Comparison of ENCODE assay signal across 8 mouse cellular contexts in the genomic region with DNA sequence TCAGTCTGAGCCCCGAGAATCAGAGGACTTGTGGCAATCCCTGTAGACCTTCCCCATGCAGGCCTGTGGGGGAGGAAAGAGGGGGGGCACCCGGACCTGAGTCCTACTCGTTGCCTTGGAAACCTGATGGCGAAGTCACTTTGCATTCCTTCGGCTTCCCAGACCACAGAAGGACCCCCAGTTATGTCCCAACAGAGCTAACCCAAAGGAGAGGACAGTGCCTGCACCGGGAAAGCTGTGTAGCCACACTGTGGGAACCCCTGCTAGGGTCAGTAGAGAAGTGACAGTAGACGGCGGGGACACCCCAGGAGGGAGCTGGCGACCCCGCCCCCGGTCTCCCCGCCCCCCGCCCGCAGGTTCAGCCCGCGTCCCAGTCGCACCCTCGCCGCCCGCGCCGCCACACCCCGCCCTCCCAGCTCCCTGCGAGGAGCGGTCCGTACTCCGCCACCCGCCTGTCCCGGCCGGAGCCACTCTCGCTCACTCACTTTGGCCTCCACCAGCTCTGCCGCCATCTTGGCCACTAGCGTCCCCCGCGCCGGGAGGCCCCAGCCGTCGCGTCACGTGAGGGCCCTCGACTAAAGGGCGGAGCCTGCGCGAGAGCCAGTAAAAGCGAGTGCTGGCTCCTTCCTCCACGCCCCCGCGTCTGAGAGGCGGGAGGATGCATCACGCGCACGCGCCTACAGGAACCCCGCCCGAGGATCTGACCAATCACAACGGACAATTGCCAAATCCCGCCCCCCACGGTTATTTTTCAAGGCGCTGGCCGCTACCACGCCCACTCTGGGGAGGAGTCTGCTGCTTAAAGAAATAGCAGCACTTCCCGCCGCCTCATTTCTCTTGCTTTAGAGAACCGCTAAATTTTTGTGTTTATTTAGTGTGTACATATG. TPM values are rescaled to one million over a fixed set of nuclear protein-coding genes. Genes with fewer than 3 reads are reported as not detected.
A peak's percentile ranks its signal among the peaks of the same experiment; 100 is the strongest.
DNase-seq lines count a peak whose midpoint lies in the region; ATAC-seq and TF ChIP-seq lines count a peak whose summit lies in the region.

A gene (minus strand): TSS at position 724 of the 887 bp plus-strand sequence.

- DNase-seq in 3134 (ENCODE audit: extremely low read depth, insufficient read length, low spot score), result peak; percentile 98
- DNase-seq in adrenal gland, postnatal 36 days, result peak; percentile 99 to 100
- DNase-seq in heart, adult 18-20 months, result peak; percentile 100
- peak; percentile 100 for DNase-seq in kidney, adult 2 months
- peak; percentile 99 to 100 for DNase-seq in spleen, adult 2 months (ENCODE audit: low read depth in 1 of 2, low spot score in 2 of 2)

- whole genome bisulfite sequencing in embryonic facial prominence, embryonic 13.5 days, result under 1% methylated on average over 62 of the region's 64 CpGs
- WGBS in kidney, adult 2 months, result under 1% methylated on average over 63 of the region's 64 CpGs
- WGBS in limb, embryonic 12.5 days, result under 1% methylated on average over 61 of the region's 64 CpGs
- 0% methylated on average over 46 of the region's 64 CpGs for WGBS in midbrain, embryonic 15.5 days
- WGBS in spleen, adult 2 months, result under 1% methylated on average over 61 of the region's 64 CpGs

- H3K27me3 ChIP-seq in embryonic facial prominence, embryonic 13.5 days, result no peaks in the 10 kb centered on the region
- no peaks in the 10 kb centered on the region for H3K27me3 ChIP-seq in kidney, adult 2 months (replicated peaks; ENCODE audit: control insufficient read depth, insufficient read depth, low read length)
- no peaks in the 10 kb centered on the region for H3K27me3 ChIP-seq in limb, embryonic 12.5 days
- no peaks in the 10 kb centered on the region for H3K27me3 ChIP-seq in midbrain, embryonic 15.5 days (replicated peaks)
- no peaks in the 10 kb centered on the region for H3K27me3 ChIP-seq in spleen, adult 2 months (ENCODE audit: control insufficient read depth, insufficient read depth, low read length)

- peak within 1 kb of the TSS; percentile 87 for H3K27ac ChIP-seq in embryonic facial prominence, embryonic 13.5 days
- H3K27ac ChIP-seq in kidney, adult 2 months (ENCODE audit: insufficient read depth, low read depth, low read length), result peak within 1 kb of the TSS; percentile 29
- H3K27ac ChIP-seq in limb, embryonic 12.5 days, result peak within 1 kb of the TSS; percentile 84
- peak within 1 kb of the TSS; percentile 74 for H3K27ac ChIP-seq in midbrain, embryonic 15.5 days
- peak within 1 kb of the TSS; percentile 97 for H3K27ac ChIP-seq in spleen, adult 2 months (ENCODE audit: insufficient read depth, low read length)

- H3K4me2 ChIP-seq in embryonic facial prominence, embryonic 13.5 days, result peak within 1 kb of the TSS; percentile 92
- peak within 1 kb of the TSS; percentile 92 for H3K4me2 ChIP-seq in limb, embryonic 12.5 days
- peak within 1 kb of the TSS; percentile 75 for H3K4me2 ChIP-seq in midbrain, embryonic 15.5 days

- H3K4me1 ChIP-seq in embryonic facial prominence, embryonic 13.5 days, result peaks cover 21% of the 10 kb centered on the region
- peaks cover 15% of the 10 kb centered on the region; the same call in 1 of the 2 replicates for H3K4me1 ChIP-seq in kidney, adult 2 months (ENCODE audit: control insufficient read depth, insufficient read depth, low read length)
- H3K4me1 ChIP-seq in limb, embryonic 12.5 days (replicated peaks), result peaks cover 26% of the 10 kb centered on the region
- H3K4me1 ChIP-seq in midbrain, embryonic 15.5 days, result peaks cover 29% of the 10 kb centered on the region
- H3K4me1 ChIP-seq in spleen, adult 2 months (ENCODE audit: control insufficient read depth, insufficient read depth, insufficient read length), result peaks cover 10% of the 10 kb centered on the region; the same call in 1 of the 2 replicates

- H3K36me3 ChIP-seq in embryonic facial prominence, embryonic 13.5 days, result peaks cover 29% of the 10 kb centered on the region
- no peaks in the 10 kb centered on the region for H3K36me3 ChIP-seq in kidney, adult 2 months (ENCODE audit: control insufficient read depth, insufficient read depth, low read length)
- H3K36me3 ChIP-seq in limb, embryonic 12.5 days, result peaks cover 30% of the 10 kb centered on the region
- no peaks in the 10 kb centered on the region for H3K36me3 ChIP-seq in midbrain, embryonic 15.5 days (replicated peaks)
- peaks cover 5% of the 10 kb centered on the region for H3K36me3 ChIP-seq in spleen, adult 2 months (ENCODE audit: control insufficient read depth, insufficient read depth, low read length)

- peak within 1 kb of the TSS; percentile 89 for H3K9ac ChIP-seq in embryonic facial prominence, embryonic 13.5 days
- peak within 1 kb of the TSS; percentile 85 for H3K9ac ChIP-seq in limb, embryonic 12.5 days (replicated peaks)
- peak within 1 kb of the TSS; percentile 70 for H3K9ac ChIP-seq in midbrain, embryonic 15.5 days

- peak; percentile 84 for TF ChIP-seq POLR2A in kidney, adult 2 months (IDR thresholded peaks at IDR 0.05; ENCODE audit: low read depth, low read length)
- peak; percentile 72 for TF ChIP-seq POLR2A in spleen, adult 2 months (IDR thresholded peaks at IDR 0.05; ENCODE audit: low read depth, low read length)

- H3K9me3 ChIP-seq in embryonic facial prominence, embryonic 13.5 days, result no peaks in the 10 kb centered on the region
- no peaks in the 10 kb centered on the region for H3K9me3 ChIP-seq in limb, embryonic 12.5 days
- H3K9me3 ChIP-seq in midbrain, embryonic 15.5 days, result no peaks in the 10 kb centered on the region

- peak within 1 kb of the TSS; percentile 92 for H3K4me3 ChIP-seq in embryonic facial prominence, embryonic 13.5 days
- H3K4me3 ChIP-seq in kidney, adult 2 months (ENCODE audit: insufficient read depth, low read depth, low read length), result peak within 1 kb of the TSS; percentile 86
- H3K4me3 ChIP-seq in limb, embryonic 12.5 days (replicated peaks), result peak within 1 kb of the TSS; percentile 93
- peak within 1 kb of the TSS; percentile 70 for H3K4me3 ChIP-seq in midbrain, embryonic 15.5 days
- H3K4me3 ChIP-seq in spleen, adult 2 months (ENCODE audit: extremely low read depth, insufficient read depth, insufficient read length), result peak within 1 kb of the TSS; percentile 83

- ATAC-seq in embryonic facial prominence, embryonic 13.5 days (ENCODE audit: insufficient number of reproducible peaks, insufficient read depth, low FRiP score, low TSS enrichment, low read depth), result peak; percentile 84
- ATAC-seq in limb, embryonic 12.5 days (ENCODE audit: insufficient number of reproducible peaks, insufficient read depth, low FRiP score, low TSS enrichment, low read depth), result peak; percentile 74
- ATAC-seq in midbrain, embryonic 15.5 days (replicated peaks), result peak; percentile 88

- TF ChIP-seq CTCF in kidney, adult 2 months (conservative IDR thresholded peaks at IDR 0.05; ENCODE audit: insufficient read depth, insufficient read length, low read depth, low read length), result no peak
- no peak for TF ChIP-seq CTCF in spleen, adult 2 months (IDR thresholded peaks at IDR 0.05; ENCODE audit: extremely low read depth, insufficient read depth, insufficient read length, insufficient replicate concordance)

RNA-seq across cellular contexts. Expression of the gene that starts here (rescaled TPM):
- 10 to 100 TPM; 26.7 to 28.2 TPM for total RNA-seq in adrenal gland, postnatal 36 days (2021)
- polyA plus RNA-seq in embryonic facial prominence, embryonic 13.5 days (2015; fragmentation: Nextera tagmentation; extraction: Ambion mirVana), result 58.1 and 60.9 TPM in 2 replicates
- 10 to 100 TPM; 16.5 to 16.9 TPM for total RNA-seq in heart, adult 18-20 months (2021)
- polyA plus RNA-seq in kidney, adult 2 months (2012; rRNA removed), result 34.6 and 36.8 TPM in 2 replicates
- polyA plus RNA-seq in limb, embryonic 12.5 days (2016; fragmentation: Nextera tagmentation; extraction: Ambion mirVana), result 57.7 and 62.1 TPM in 2 replicates
- 59.2 and 66.3 TPM in 2 replicates for polyA plus RNA-seq in midbrain, embryonic 15.5 days (2015; fragmentation: Nextera tagmentation; extraction: Ambion mirVana)
- 36.1 and 45.8 TPM in 2 replicates for polyA plus RNA-seq in spleen, adult 2 months (2012; rRNA removed)

Comparison
In these comparisons a context has a peak if more than half of its experiments do, and no peak if none do; other contexts are left out.
1. Peak in every context shown above with its lines: DNase-seq, ATAC-seq, H3K4me3 ChIP-seq and H3K27ac ChIP-seq.
2. H3K27ac ChIP-seq: peak in every context shown above with its lines; median percentile 97 in spleen, adult 2 months; 87 in embryonic facial prominence, embryonic 13.5 days; 84 in limb, embryonic 12.5 days; 74 in midbrain, embryonic 15.5 days; 29 in kidney, adult 2 months.